ENCODE assay signal across 21 mouse cellular contexts in genomic region chr11:16992880-16993279, GRCm38 (mm10). TPM values are rescaled to one million over a fixed set of nuclear protein-coding genes. Genes with fewer than 3 reads are reported as not detected.
"Had no signal": no experiment of that assay in that cellular context is flagged by ENCODE, and none has a peak within 500 bp of the region (broad histone marks: within the 10 kb centered on the region; RNA-seq: fewer than 3 reads in every experiment).

No protein-coding gene starts in this region.

- H3K27ac ChIP-seq: liver, embryonic 13.5 days; liver, embryonic 15.5 days; midbrain, embryonic 10.5 days; midbrain, embryonic 12.5 days; neural tube, embryonic 13.5 days; neural tube, embryonic 15.5 days had no signal

- H3K36me3 ChIP-seq: liver, embryonic 13.5 days; liver, embryonic 15.5 days; midbrain, embryonic 10.5 days; midbrain, embryonic 12.5 days; neural tube, embryonic 13.5 days had no signal

- H3K9ac ChIP-seq: liver, embryonic 13.5 days; liver, embryonic 15.5 days; lung, embryonic 14.5 days; midbrain, embryonic 12.5 days; neural tube, embryonic 13.5 days; neural tube, embryonic 15.5 days had no signal

- H3K4me3 ChIP-seq: liver, embryonic 13.5 days; liver, embryonic 15.5 days; midbrain, embryonic 10.5 days; midbrain, embryonic 12.5 days; myocyte; neural tube, embryonic 13.5 days; neural tube, embryonic 15.5 days had no signal

- H3K4me1 ChIP-seq: liver, embryonic 13.5 days; liver, embryonic 15.5 days; midbrain, embryonic 10.5 days; midbrain, embryonic 12.5 days; neural tube, embryonic 13.5 days; neural tube, embryonic 15.5 days had no signal

- H3K27me3 ChIP-seq: liver, embryonic 13.5 days; liver, embryonic 15.5 days; midbrain, embryonic 12.5 days; neural tube, embryonic 13.5 days; neural tube, embryonic 15.5 days had no signal

- DNase-seq: liver, embryonic 13.5 days; lung, adult 18-20 months; lung, embryonic 14.5 days; lung, postnatal 10 days; lung, postnatal 4 days; midbrain, embryonic 14.5 days; right cerebral cortex, adult 18-20 months; right cerebral cortex, postnatal 25 days; right cerebral cortex, postnatal 4 days; spleen, adult 18-20 months; thymus, adult 18-20 months; thymus, postnatal 14 days; thymus, postnatal 36 days had no signal

- ATAC-seq: midbrain, embryonic 16.5 days had no signal

- H3K4me2 ChIP-seq: liver, embryonic 13.5 days; liver, embryonic 15.5 days; lung, embryonic 14.5 days; midbrain, embryonic 12.5 days; neural tube, embryonic 13.5 days; neural tube, embryonic 15.5 days had no signal

- H3K9me3 ChIP-seq: liver, embryonic 13.5 days; liver, embryonic 15.5 days; midbrain, embryonic 10.5 days; midbrain, embryonic 12.5 days; neural tube, embryonic 13.5 days; neural tube, embryonic 15.5 days had no signal

RNA-seq across cellular contexts. Expression of gene Fbxo48, which starts 41.7 kb away (rescaled TPM):
- polyA plus RNA-seq: liver, adult 2 months had no signal
